Mouse (Mus musculus): ENCODE data around the gene Ifi206. TPM values are rescaled to one million over a fixed set of nuclear protein-coding genes. Genes with fewer than 3 reads are reported as not detected.

Ifi206 gene
- 100 to 1,000 TPM; 120 to 199 TPM for polyA plus RNA-seq (2017; shearing (Covaris generic))

GRCm38 (mm10) chr1:173490812-173491480 lies at the start of gene Ifi206:
Gene Ifi206, minus strand, starts transcription at chr1:173491041.

GRCm38 (mm10) chr1:173535791-173536190 lies 45.0 kb upstream of the Ifi206 start, which contains the start of gene Ifi214:
Gene Ifi214, minus strand, starts transcription at chr1:173535957.

Other genes starting within 250 kb of the Ifi206 start
- gene Olfr418, start 225.0 kb downstream of the Ifi206 start, polyA plus RNA-seq (2017; shearing (Covaris generic)): not detected
- gene Mptx2, start 213.3 kb downstream of the Ifi206 start, polyA plus RNA-seq (2017; shearing (Covaris generic)): not detected
- gene Ackr1, start 157.3 kb downstream of the Ifi206 start, polyA plus RNA-seq (2017; shearing (Covaris generic)): not detected
- gene Aim2, start 140.2 kb downstream of the Ifi206 start, polyA plus RNA-seq (2017; shearing (Covaris generic)): 10 to 100 TPM; 31.9 to 52.3 TPM
- gene Cadm3, start 123.3 kb downstream of the Ifi206 start, polyA plus RNA-seq (2017; shearing (Covaris generic)): not detected
- 10 to 100 TPM; 15.2 to 60.8 TPM for gene Ifi214, start 44.9 kb upstream of the Ifi206 start, polyA plus RNA-seq (2017; shearing (Covaris generic))
- 100 to 1,000 TPM in 1 of 2 experiments, 10 to 100 TPM in 1; 67.3 to 186 TPM for gene Ifi213, start 108.2 kb upstream of the Ifi206 start, polyA plus RNA-seq (2017; shearing (Covaris generic))
- gene Ifi209, start 139.9 kb upstream of the Ifi206 start, polyA plus RNA-seq (2017; shearing (Covaris generic)): 100 to 1,000 TPM; 110 to 333 TPM
- 100 to 1,000 TPM in 1 of 2 experiments, 10 to 100 TPM in 1; 93.1 to 104 TPM for gene Ifi208, start 182.6 kb upstream of the Ifi206 start, polyA plus RNA-seq (2017; shearing (Covaris generic))

All from activated CD4-positive, CD25-positive, alpha-beta regulatory T cell (primary cell).